Mouse (Mus musculus): ENCODE measurements around the gene Gpr108. TPM values are rescaled to one million over a fixed set of nuclear protein-coding genes. Genes with fewer than 3 reads are reported as not detected.

Gpr108 gene
- 10 to 100 TPM; 75.0 to 81.8 TPM for polyA plus RNA-seq (2017; shearing (Covaris generic))

GRCm38 (mm10) chr17:57248201-57248699 lies at the start of gene Gpr108:
TSS of gene Gpr108 (minus strand) at chr17:57248446.

GRCm38 (mm10) chr17:57278943-57279590 lies 30.8 kb upstream of the Gpr108 start, which contains the start of gene Vav1:
TSS of gene Vav1 (plus strand) at chr17:57279100.

GRCm38 (mm10) chr17:57249186-57250181 lies 1.2 kb upstream of the Gpr108 start, which contains the start of gene Trip10:
TSS of gene Trip10 (plus strand) at chr17:57249455.

GRCm38 (mm10) chr17:57228014-57228413 lies 20.2 kb downstream of the Gpr108 start, which contains the start of gene C3:
TSS of gene C3 (minus strand) at chr17:57228136.

GRCm38 (mm10) chr17:57194041-57194507 lies 54.2 kb downstream of the Gpr108 start, which contains the start of gene Tnfsf14:
TSS of gene Tnfsf14 (minus strand) at chr17:57194177.

Other genes with a start within 250 kb of the Gpr108 start
- gene Pspn, start 248.4 kb downstream of the Gpr108 start, polyA plus RNA-seq (2017; shearing (Covaris generic)), result 1 to 10 TPM; 1.2 to 2.1 TPM
- 10 to 100 TPM; 88.5 to 98.7 TPM for gene Gtf2f1, start 237.2 kb downstream of the Gpr108 start, polyA plus RNA-seq (2017; shearing (Covaris generic))
- 1 to 10 TPM; 1.5 to 1.6 TPM for gene Gm17949, start 237.0 kb downstream of the Gpr108 start, polyA plus RNA-seq (2017; shearing (Covaris generic))
- gene Khsrp, start 216.9 kb downstream of the Gpr108 start, polyA plus RNA-seq (2017; shearing (Covaris generic)), result 10 to 100 TPM; 34.8 to 42.0 TPM
- not detected for gene Slc25a41, start 206.8 kb downstream of the Gpr108 start, polyA plus RNA-seq (2017; shearing (Covaris generic))
- gene Crb3, start 189.3 kb downstream of the Gpr108 start, polyA plus RNA-seq (2017; shearing (Covaris generic)), result 1 to 10 TPM; 3.5 to 6.3 TPM
- gene Slc25a23, start 188.6 kb downstream of the Gpr108 start, polyA plus RNA-seq (2017; shearing (Covaris generic)), result 1 to 10 TPM; 4.1 to 9.8 TPM
- gene Dennd1c, start 169.9 kb downstream of the Gpr108 start, polyA plus RNA-seq (2017; shearing (Covaris generic)), result 100 to 1,000 TPM; 268 to 282 TPM
- gene Tubb4a, start 160.7 kb downstream of the Gpr108 start, polyA plus RNA-seq (2017; shearing (Covaris generic)), result 1 to 10 TPM; 1.6 to 1.8 TPM
- 10 to 100 TPM in 1 of 2 experiments, 1 to 10 TPM in 1; 5.8 to 14.8 TPM for gene Tnfsf9, start 143.1 kb downstream of the Gpr108 start, polyA plus RNA-seq (2017; shearing (Covaris generic))
- gene Cd70, start 98.7 kb downstream of the Gpr108 start, polyA plus RNA-seq (2017; shearing (Covaris generic)), result 1 to 10 TPM in 1 of 2 experiments, under 1 TPM in 1; 0.51 to 1.9 TPM
- 10 to 100 TPM in 1 of 2 experiments, 1 to 10 TPM in 1; 8.8 to 23.0 TPM for gene Tnfsf14, start 54.3 kb downstream of the Gpr108 start, polyA plus RNA-seq (2017; shearing (Covaris generic))
- under 1 TPM; 0.70 to 0.71 TPM for gene C3, start 20.3 kb downstream of the Gpr108 start, polyA plus RNA-seq (2017; shearing (Covaris generic))
- 1 to 10 TPM; 5.5 to 9.6 TPM for gene Trip10, start 1.0 kb upstream of the Gpr108 start, polyA plus RNA-seq (2017; shearing (Covaris generic))
- 100 to 1,000 TPM; 171 to 245 TPM for gene Vav1, start 30.7 kb upstream of the Gpr108 start, polyA plus RNA-seq (2017; shearing (Covaris generic))
- gene Adgre1, start 110.2 kb upstream of the Gpr108 start, polyA plus RNA-seq (2017; shearing (Covaris generic)), result 1 to 10 TPM in 1 of 2 experiments, under 1 TPM in 1; 0.43 to 3.2 TPM